Mouse (Mus musculus) midbrain, embryonic 10.5 days (tissue): ENCODE measurements around the gene Arl8a. TPM values are rescaled to one million over a fixed set of nuclear protein-coding genes. Genes with fewer than 3 reads are reported as not detected.

ENCODE experiments used
- DNase-seq: peaks from one replicate; pipeline ENCODE4 v3.0.0-alpha.2; 2017; ENCODE audit warnings: low spot score
- H3K27ac ChIP-seq: fragments of 300-500 bp; sonication (generic); replicated peaks from 2 replicates; pipeline ENCODE4 v1.5.1; 2016; ENCODE audit warnings: mild to moderate bottlenecking
- H3K27me3 ChIP-seq: fragments of 300-500 bp; sonication (generic); 2 replicates; pipeline ENCODE4 v1.6.1; 2016; ENCODE audit warnings: low read depth, mild to moderate bottlenecking; ENCODE audit not compliant: poor library complexity, severe bottlenecking
- H3K36me3 ChIP-seq: fragments of 300-500 bp; sonication (generic); 2 replicates; pipeline ENCODE4 v1.6.1; 2016; ENCODE audit warnings: mild to moderate bottlenecking, moderate library complexity
- H3K4me1 ChIP-seq: fragments of 300-500 bp; sonication (generic); 2 replicates; pipeline ENCODE4 v1.6.1; 2016
- H3K4me3 ChIP-seq: fragments of 300-500 bp; sonication (generic); 2 replicates; pipeline ENCODE4 v1.5.1; 2016; ENCODE audit warnings: mild to moderate bottlenecking, moderate library complexity
- H3K9me3 ChIP-seq: fragments of 300-500 bp; sonication (generic); replicated peaks from 2 replicates; pipeline ENCODE4 v1.6.1; 2016; ENCODE audit warnings: mild to moderate bottlenecking
- WGBS: fragments of 180-500 bp; shearing (Covaris S2); methylation state at CpG from one replicate; pipeline ENCODE4 v1.1.7; 2016; 5-methylcytosine and 5-hydroxymethylcytosine counted together
- polyA plus RNA-seq: library from polyadenylated mRNA; unstranded; fragments of >200 nt; fragmentation: Nextera tagmentation; extraction: Ambion mirVana; gene quantifications from 2 replicates; pipeline ENCODE4 v1.2.1, GENCODE M21; 2016

Arl8a gene
- polyA plus RNA-seq, 1 experiment from 2014 or later: 46.5 TPM

GRCm38 (mm10) chr1:135199014-135199819 lies 52.6 kb downstream of the Arl8a start:
- Histone ChIP-seq H3K27me3 (peaks cover 10% of the 10 kb centered on the region; the same call in 1 of the 2 replicates), H3K4me1 (peaks cover 26% of the 10 kb centered on the region), H3K4me3 (peak overlapping the region; percentile 44), H3K9me3 (no peaks in the 10 kb centered on the region), H3K27ac (peak overlapping the region; percentile 78), H3K36me3 (no peaks in the 10 kb centered on the region)
- peak; percentile 45 for DNase-seq
- 2% methylated on average over 21 of the region's 21 CpGs for WGBS

- Histone ChIP-seq H3K36me3 (no peaks in the 10 kb centered on the region), H3K27ac (no peak overlapping the region), H3K27me3 (peaks cover 10% of the 10 kb centered on the region; the same call in 1 of the 2 replicates), H3K4me1 (peaks cover 38% of the 10 kb centered on the region), H3K4me3 (no peak overlapping the region), H3K9me3 (no peaks in the 10 kb centered on the region)
- DNase-seq: no peak
- WGBS: 84% methylated on average over 4 of the region's 4 CpGs
Observed at GRCm38 (mm10) chr1:135200400-135200799, 53.8 kb downstream of the Arl8a start.

- H3K27ac ChIP-seq: 0 out of 2 replicates have a peak overlapping the region, but pooled peaks have one; percentile 50
Observed at GRCm38 (mm10) chr1:135204196-135205126, 57.8 kb downstream of the Arl8a start.

GRCm38 (mm10) chr1:135205257-135205656 lies 58.6 kb downstream of the Arl8a start:
- H3K36me3 ChIP-seq: no peaks in the 10 kb centered on the region
- DNase-seq: no peak
- H3K4me3 ChIP-seq: no peak overlapping the region
- H3K9me3 ChIP-seq: no peaks in the 10 kb centered on the region
- peak overlapping the region; percentile 50; the same call in 1 of the 2 replicates for H3K27ac ChIP-seq
- peaks cover 17% of the 10 kb centered on the region for H3K4me1 ChIP-seq
- H3K27me3 ChIP-seq: no peaks in the 10 kb centered on the region; the same call in 1 of the 2 replicates
- WGBS: 59% methylated on average over 4 of the region's 4 CpGs

More at GRCm38 (mm10) chr1:135204196-135205126, 57.8 kb downstream of the Arl8a start:
- Histone ChIP-seq H3K4me1 (peaks cover 20% of the 10 kb centered on the region), H3K9me3 (no peaks in the 10 kb centered on the region), H3K4me3 (no peak overlapping the region), H3K36me3 (no peaks in the 10 kb centered on the region), H3K27me3 (peaks cover 4% of the 10 kb centered on the region; the same call in 1 of the 2 replicates)
- WGBS: 45% methylated on average over 12 of the region's 12 CpGs
- no peak for DNase-seq

Other genes with a start within 250 kb of the Arl8a start
- 5.7 and 6.8 TPM in 2 replicates for gene Ppp1r12b, start 190.9 kb upstream of the Arl8a start, polyA plus RNA-seq
- gene Ube2t, start 184.3 kb upstream of the Arl8a start, polyA plus RNA-seq: 54.2 and 61.5 TPM in 2 replicates
- gene Lgr6, start 41.5 kb upstream of the Arl8a start, polyA plus RNA-seq: 0.06 and 0.17 TPM in 2 replicates
- gene Ptpn7, start 14.1 kb upstream of the Arl8a start, polyA plus RNA-seq: 1.3 and 2.4 TPM in 2 replicates
- gene Gpr37l1, start 20.9 kb downstream of the Arl8a start, polyA plus RNA-seq: not detected in 2 replicates
- 0.77 and 1.6 TPM in 2 replicates for gene Elf3, start 111.7 kb downstream of the Arl8a start, polyA plus RNA-seq
- gene Rnpep, start 137.3 kb downstream of the Arl8a start, polyA plus RNA-seq: 94.7 and 97.5 TPM in 2 replicates
- gene Timm17a, start 167.0 kb downstream of the Arl8a start, polyA plus RNA-seq: 192 and 200 TPM in 2 replicates
- gene Lmod1, start 178.0 kb downstream of the Arl8a start, polyA plus RNA-seq: 0.46 and 0.62 TPM in 2 replicates
- gene Shisa4, start 228.4 kb downstream of the Arl8a start, polyA plus RNA-seq: 66.3 and 81.3 TPM in 2 replicates